Mouse (Mus musculus) testis, adult 2 months (tissue): ENCODE measurements at regions not wholly inside any gene's neighbourhood (a gene's known extent, or its start where the extent isn't known, plus 50 kb on each side); places are given as distances from the start of the nearest gene placed in this dataset.

Experiments used
- H3K27ac ChIP-seq: fragments of 200-500 bp; 2 replicates; pipeline ENCODE4 v1.5.1; 2012; ENCODE audit warnings: low read depth, low read length; ENCODE audit not compliant: control insufficient read depth, insufficient read depth
- H3K27me3 ChIP-seq: fragments of 200-500 bp; 2 replicates; pipeline ENCODE4 v1.6.1; 2012; ENCODE audit warnings: mild to moderate bottlenecking, low read length, moderate library complexity; ENCODE audit not compliant: control insufficient read depth, insufficient read depth
- H3K36me3 ChIP-seq: fragments of 200-500 bp; 2 replicates; pipeline ENCODE4 v1.6.1; 2012; ENCODE audit warnings: mild to moderate bottlenecking, low read length; ENCODE audit not compliant: control insufficient read depth, insufficient read depth
- H3K4me1 ChIP-seq: fragments of 200-500 bp; 2 replicates; pipeline ENCODE4 v1.6.1; 2012; ENCODE audit warnings: low read length; ENCODE audit not compliant: control insufficient read depth, insufficient read depth
- H3K4me3 ChIP-seq: fragments of 200-500 bp; 2 replicates; pipeline ENCODE4 v1.5.1; 2012; ENCODE audit warnings: low read depth, mild to moderate bottlenecking, low read length, moderate library complexity, mixed read lengths; ENCODE audit not compliant: control insufficient read depth
- CTCF ChIP-seq: fragments of 200-500 bp; IDR thresholded peaks from 2 replicates; pipeline ENCODE4 v1.5.1; 2012; ENCODE audit warnings: low read depth, mild to moderate bottlenecking, inconsistent platforms, low read length, moderate library complexity; ENCODE audit not compliant: control insufficient read depth, insufficient read depth, insufficient replicate concordance
- POLR2A ChIP-seq: fragments of 200-500 bp; IDR thresholded peaks from 2 replicates; pipeline ENCODE4 v1.6.1; 2012; ENCODE audit warnings: low read depth, mild to moderate bottlenecking, inconsistent platforms, low read length, moderate library complexity; ENCODE audit not compliant: control insufficient read depth

- Histone ChIP-seq H3K4me1 (peaks cover 2% of the 10 kb centered on the region; the same call in 1 of the 2 replicates), H3K4me3 (no peak overlapping the region), H3K36me3 (no peaks in the 10 kb centered on the region), H3K27me3 (no peaks in the 10 kb centered on the region), H3K27ac (no peak overlapping the region)
- TF ChIP-seq POLR2A: no peak
- no peak for TF ChIP-seq CTCF
Measured at GRCm38 (mm10) chr14:46606037-46606436, 154.3 kb upstream of the Cdkn3 start.

GRCm38 (mm10) chr14:46604886-46605531 lies 155.3 kb upstream of the Cdkn3 start:
- no peak overlapping the region for H3K27ac ChIP-seq
- H3K27me3 ChIP-seq: no peaks in the 10 kb centered on the region
- peaks cover 2% of the 10 kb centered on the region; the same call in 1 of the 2 replicates for H3K4me1 ChIP-seq
- TF ChIP-seq POLR2A (no peak), CTCF (no peak)
- no peak overlapping the region for H3K4me3 ChIP-seq
- no peaks in the 10 kb centered on the region for H3K36me3 ChIP-seq

GRCm38 (mm10) chr14:46604156-46604885 lies 156.0 kb upstream of the Cdkn3 start:
- H3K27ac ChIP-seq: no peak overlapping the region
- no peaks in the 10 kb centered on the region for H3K27me3 ChIP-seq
- H3K4me3 ChIP-seq: no peak overlapping the region
- TF ChIP-seq POLR2A (no peak), CTCF (no peak)
- H3K36me3 ChIP-seq: no peaks in the 10 kb centered on the region
- peaks cover 2% of the 10 kb centered on the region; the same call in 1 of the 2 replicates for H3K4me1 ChIP-seq

- Histone ChIP-seq H3K27me3 (no peaks in the 10 kb centered on the region), H3K27ac (no peak overlapping the region), H3K4me1 (no peaks in the 10 kb centered on the region), H3K36me3 (no peaks in the 10 kb centered on the region), H3K4me3 (no peak overlapping the region)
- TF ChIP-seq POLR2A (no peak), CTCF (no peak)
Measured at GRCm38 (mm10) chr14:46596696-46597359, 163.5 kb upstream of the Cdkn3 start.

- Histone ChIP-seq H3K4me3 (no peak overlapping the region), H3K36me3 (no peaks in the 10 kb centered on the region), H3K27me3 (no peaks in the 10 kb centered on the region), H3K4me1 (no peaks in the 10 kb centered on the region), H3K27ac (no peak overlapping the region)
- no peak for TF ChIP-seq POLR2A
- TF ChIP-seq CTCF: no peak
Measured at GRCm38 (mm10) chr14:46594151-46594550, 166.2 kb upstream of the Cdkn3 start.

- Histone ChIP-seq H3K4me3 (no peak overlapping the region), H3K27me3 (no peaks in the 10 kb centered on the region), H3K36me3 (no peaks in the 10 kb centered on the region), H3K27ac (no peak overlapping the region), H3K4me1 (no peaks in the 10 kb centered on the region)
- no peak for TF ChIP-seq POLR2A
- no peak for TF ChIP-seq CTCF
Measured at GRCm38 (mm10) chr14:46591753-46592359, 168.5 kb upstream of the Cdkn3 start.

- no peak for TF ChIP-seq POLR2A
- TF ChIP-seq CTCF: no peak
- H3K36me3 ChIP-seq: no peaks in the 10 kb centered on the region
Measured at GRCm38 (mm10) chr14:46591211-46591610, 169.1 kb upstream of the Cdkn3 start.

More at GRCm38 (mm10) chr14:46591211-46591610, 169.1 kb upstream of the Cdkn3 start:
- no peaks in the 10 kb centered on the region for H3K27me3 ChIP-seq
- no peaks in the 10 kb centered on the region for H3K4me1 ChIP-seq
- H3K27ac ChIP-seq: no peak overlapping the region
- no peak overlapping the region for H3K4me3 ChIP-seq
